7 mouse cellular contexts compared by ENCODE assay signal in the genomic region with DNA sequence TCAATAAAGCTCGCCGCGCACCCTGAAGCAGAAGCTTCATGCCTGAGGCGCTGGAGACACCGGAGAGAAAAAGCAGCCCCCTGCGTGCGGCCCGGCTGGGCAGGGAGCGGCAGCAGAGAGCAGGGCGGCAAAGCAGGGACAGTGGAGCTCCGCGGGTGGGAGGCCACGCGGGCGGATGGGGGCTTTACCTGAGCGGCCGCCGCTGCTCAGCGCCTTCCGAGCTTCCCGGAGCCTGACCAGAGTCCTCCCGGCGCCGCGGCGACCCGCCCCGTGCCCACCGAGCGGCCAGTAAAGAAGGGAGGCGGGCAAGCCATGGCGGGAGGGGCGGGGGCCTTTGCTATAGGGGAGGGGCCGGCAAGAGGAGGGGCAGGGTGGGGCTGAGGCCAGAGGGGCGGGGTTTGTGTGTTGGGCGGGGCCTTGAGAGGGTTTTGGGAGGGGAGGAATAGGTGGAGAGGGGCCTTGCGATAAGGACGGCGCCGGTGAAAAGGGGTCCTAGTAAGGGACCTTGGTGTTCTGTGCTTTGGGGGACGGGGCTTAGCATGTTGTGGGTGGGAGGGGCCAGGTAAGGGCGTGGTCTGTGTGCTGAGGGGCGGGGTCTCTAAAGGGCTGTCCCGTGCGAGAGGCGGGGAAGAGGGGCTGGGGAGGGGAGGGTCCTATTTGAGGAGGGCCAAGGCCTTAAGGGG. TPM values are rescaled to one million over a fixed set of nuclear protein-coding genes. Genes with fewer than 3 reads are reported as not detected.
DNase-seq lines count a peak whose midpoint lies in the region; ATAC-seq and TF ChIP-seq lines count a peak whose summit lies in the region.

A gene (minus strand): TSS at position 326 of the 683 bp plus-strand sequence.

- peak; percentile 84 for DNase-seq in adrenal gland, postnatal 14 days
- DNase-seq in cerebellum, postnatal 36 days = peak; percentile 49 to 58
- DNase-seq in gastrocnemius, postnatal 14 days = peak; percentile 46
- peak; percentile 67 for DNase-seq in kidney, adult 18-20 months
- peak; percentile 37 for DNase-seq in limb, embryonic 14.5 days (ENCODE audit: low spot score)
- peak; percentile 29 for DNase-seq in splenic B cell, adult 2 months (ENCODE audit: low read depth, low spot score)

- H3K9ac ChIP-seq in limb, embryonic 14.5 days (ENCODE audit: low read depth, low read length, severe bottlenecking) = peak within 1 kb of the TSS; percentile 65
- H3K9ac ChIP-seq in midbrain, embryonic 13.5 days (replicated peaks) = peak within 1 kb of the TSS; percentile 75

- under 1% methylated on average over 40 of the region's 46 CpGs for WGBS in limb, embryonic 14.5 days
- under 1% methylated on average over 45 of the region's 46 CpGs for WGBS in midbrain, embryonic 13.5 days

- intact Hi-C loops in gastrocnemius, postnatal 14 days (cut with DNase I; ENCODE audit: low total_unique reads) = no loop called here

- H3K27me3 ChIP-seq in limb, embryonic 14.5 days (ENCODE audit: control insufficient read depth, insufficient read depth, low read length) = no peaks in the 10 kb centered on the region
- H3K27me3 ChIP-seq in midbrain, embryonic 13.5 days = peaks cover 6% of the 10 kb centered on the region
- H3K27me3 ChIP-seq in splenic B cell, adult 2 months (ENCODE audit: control insufficient read depth, insufficient read depth, low read length, poor library complexity, severe bottlenecking) = no peaks in the 10 kb centered on the region

- peak within 1 kb of the TSS; percentile 75 for H3K4me2 ChIP-seq in limb, embryonic 14.5 days (replicated peaks; ENCODE audit: low read depth, low read length, severe bottlenecking)
- peak within 1 kb of the TSS; percentile 82 for H3K4me2 ChIP-seq in midbrain, embryonic 13.5 days (replicated peaks)

- 0 out of 2 replicates have a peak, but pooled peaks cover 6% of the 10 kb centered on the region for H3K4me1 ChIP-seq in limb, embryonic 14.5 days (ENCODE audit: control insufficient read depth, insufficient read depth, low read length)
- peaks cover 18% of the 10 kb centered on the region for H3K4me1 ChIP-seq in midbrain, embryonic 13.5 days (replicated peaks)

- TF ChIP-seq POLR2A in limb, embryonic 14.5 days (IDR thresholded peaks at IDR 0.05; ENCODE audit: borderline replicate concordance, extremely low read depth, insufficient read depth, insufficient read length) = no peak

- H3K4me3 ChIP-seq in limb, embryonic 14.5 days (replicated peaks; ENCODE audit: low read length) = peak within 1 kb of the TSS; percentile 63
- H3K4me3 ChIP-seq in midbrain, embryonic 13.5 days (replicated peaks) = peak within 1 kb of the TSS; percentile 63

- no peak within 1 kb of the TSS for H3K27ac ChIP-seq in limb, embryonic 14.5 days (replicated peaks; ENCODE audit: low read depth, low read length)
- H3K27ac ChIP-seq in midbrain, embryonic 13.5 days = peak within 1 kb of the TSS; percentile 63

- H3K9me3 ChIP-seq in limb, embryonic 14.5 days (ENCODE audit: control insufficient read depth, low read length) = no peaks in the 10 kb centered on the region; the same call in 1 of the 2 replicates
- no peaks in the 10 kb centered on the region for H3K9me3 ChIP-seq in midbrain, embryonic 13.5 days

- no peaks in the 10 kb centered on the region for H3K36me3 ChIP-seq in limb, embryonic 14.5 days (ENCODE audit: control insufficient read depth, insufficient read depth, low read length)
- H3K36me3 ChIP-seq in midbrain, embryonic 13.5 days = no peaks in the 10 kb centered on the region
- no peaks in the 10 kb centered on the region for H3K36me3 ChIP-seq in splenic B cell, adult 2 months (ENCODE audit: control insufficient read depth, insufficient read depth, low read length, poor library complexity, severe bottlenecking)

- ATAC-seq in limb, embryonic 14.5 days (ENCODE audit: low FRiP score, low read depth) = peak; percentile 84
- peak; percentile 78 for ATAC-seq in midbrain, embryonic 13.5 days

RNA-seq across cellular contexts. Expression of the gene that starts here (rescaled TPM):
- total RNA-seq in adrenal gland, postnatal 14 days (2021) = 7.6 and 14.0 TPM in 2 replicates
- total RNA-seq in gastrocnemius, postnatal 14 days (2021) = under 1 TPM; 0.33 to 0.41 TPM
- 3.6 and 4.8 TPM in 2 replicates for polyA plus RNA-seq in limb, embryonic 14.5 days (2012; rRNA removed)
- 3.4 and 3.6 TPM in 2 replicates for polyA plus RNA-seq in limb, embryonic 14.5 days (2014; fragmentation: Nextera tagmentation; extraction: Ambion mirVana)
- polyA plus RNA-seq in midbrain, embryonic 13.5 days (2015; fragmentation: Nextera tagmentation; extraction: Ambion mirVana) = 9.8 and 10.3 TPM in 2 replicates

Comparison
In these comparisons a context has a peak if more than half of its experiments do, and no peak if none do; other contexts are left out.
1. Peak in DNase-seq in gastrocnemius, postnatal 14 days; RNA of the gene not detected or under 1 TPM.
2. DNase-seq: peak in every context shown above with its lines; median percentile 84 in adrenal gland, postnatal 14 days; 67 in kidney, adult 18-20 months; 54 in cerebellum, postnatal 36 days; 46 in gastrocnemius, postnatal 14 days; 37 in limb, embryonic 14.5 days; 29 in splenic B cell, adult 2 months.